Mouse (Mus musculus) hindbrain, embryonic 16.5 days (tissue): ENCODE measurements around the gene Agpat3. TPM values are rescaled to one million over a fixed set of nuclear protein-coding genes. Genes with fewer than 3 reads are reported as not detected.

Source experiments
- ATAC-seq: fragments of 200-750 bp; cut with Nextera tagmentation; 2 replicates; pipeline ENCODE4 v1.8.0; 2017; ENCODE audit warnings: moderate TSS enrichment, moderate library complexity
- H3K27ac ChIP-seq: fragments of 300-500 bp; sonication (generic); 2 replicates; pipeline ENCODE4 v1.5.1; 2014; ENCODE audit warnings: low read depth, mild to moderate bottlenecking, control low read depth, low read length, moderate library complexity
- H3K27me3 ChIP-seq: fragments of 300-500 bp; sonication (generic); replicated peaks from 2 replicates; pipeline ENCODE4 v1.6.1; 2014; ENCODE audit warnings: low read length; ENCODE audit not compliant: control insufficient read depth, insufficient read depth
- H3K36me3 ChIP-seq: fragments of 300-500 bp; sonication (generic); 2 replicates; pipeline ENCODE4 v1.6.1; 2014; ENCODE audit warnings: mild to moderate bottlenecking, low read length, moderate library complexity, mixed read lengths; ENCODE audit not compliant: control insufficient read depth, insufficient read depth
- H3K4me1 ChIP-seq: fragments of 300-500 bp; sonication (generic); 2 replicates; pipeline ENCODE4 v1.6.1; 2014; ENCODE audit warnings: low read depth, low read length; ENCODE audit not compliant: control insufficient read depth, insufficient read depth
- H3K4me2 ChIP-seq: fragments of 300-500 bp; sonication (generic); 2 replicates; pipeline ENCODE4 v1.6.1; 2014; ENCODE audit warnings: mild to moderate bottlenecking, low read length, control low read depth, moderate library complexity
- H3K4me3 ChIP-seq: fragments of 300-500 bp; sonication (generic); 2 replicates; pipeline ENCODE4 v1.5.1; 2014; ENCODE audit warnings: mild to moderate bottlenecking, low read length, control low read depth, moderate library complexity
- H3K9ac ChIP-seq: fragments of 300-500 bp; sonication (generic); 2 replicates; pipeline ENCODE4 v1.6.1; 2014; ENCODE audit warnings: low read depth, mild to moderate bottlenecking, control low read depth, low read length, moderate library complexity
- H3K9me3 ChIP-seq: fragments of 300-500 bp; sonication (generic); 2 replicates; pipeline ENCODE4 v1.6.1; 2014; ENCODE audit warnings: mild to moderate bottlenecking, low read length, moderate library complexity; ENCODE audit not compliant: control insufficient read depth
- WGBS: fragments of 180-500 bp; shearing (Covaris S2); extraction: QIAGEN DNeasy Blood & Tissue Kit; methylation state at CpG from one replicate; pipeline ENCODE4 v1.1.7; 2014; 5-methylcytosine and 5-hydroxymethylcytosine counted together
- polyA plus RNA-seq: library from polyadenylated mRNA; unstranded; fragments of >200 nt; fragmentation: Nextera tagmentation; extraction: Ambion mirVana; gene quantifications from 2 replicates; pipeline ENCODE4 v1.2.1, GENCODE M21; 2015

The Agpat3 gene
- polyA plus RNA-seq, 1 experiment from 2014 or later: 44.0 TPM

DNA sequence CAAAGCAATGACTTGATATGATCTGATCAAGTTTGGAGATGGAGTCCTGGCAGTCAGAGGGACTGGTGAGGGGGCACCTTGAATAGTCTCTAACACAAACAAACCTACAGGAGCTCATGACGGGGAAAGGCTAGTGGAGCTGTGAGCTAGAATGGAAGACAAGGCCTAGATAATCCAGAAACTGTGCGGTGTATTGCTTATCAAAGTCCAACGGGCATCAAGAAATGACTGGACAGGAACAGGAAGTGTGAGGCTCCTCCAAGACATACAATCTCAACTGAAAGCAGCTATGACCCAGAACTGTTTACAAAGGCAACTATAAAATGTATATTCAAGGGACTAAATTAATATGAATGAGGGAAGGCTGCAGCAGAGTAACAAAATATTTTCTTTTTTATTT is 105.1 kb downstream of the Agpat3 start:
- H3K4me3 ChIP-seq: no peak overlapping the region
- H3K27me3 ChIP-seq: no peaks in the 10 kb centered on the region
- H3K9ac ChIP-seq: no peak overlapping the region
- no peak overlapping the region for H3K4me2 ChIP-seq
- H3K9me3 ChIP-seq: no peaks in the 10 kb centered on the region
- WGBS: 90% methylated on average over 3 of the region's 3 CpGs
- H3K27ac ChIP-seq: no peak overlapping the region
- H3K4me1 ChIP-seq: peaks cover 15% of the 10 kb centered on the region
- ATAC-seq: no peak
- no peaks in the 10 kb centered on the region for H3K36me3 ChIP-seq

DNA sequence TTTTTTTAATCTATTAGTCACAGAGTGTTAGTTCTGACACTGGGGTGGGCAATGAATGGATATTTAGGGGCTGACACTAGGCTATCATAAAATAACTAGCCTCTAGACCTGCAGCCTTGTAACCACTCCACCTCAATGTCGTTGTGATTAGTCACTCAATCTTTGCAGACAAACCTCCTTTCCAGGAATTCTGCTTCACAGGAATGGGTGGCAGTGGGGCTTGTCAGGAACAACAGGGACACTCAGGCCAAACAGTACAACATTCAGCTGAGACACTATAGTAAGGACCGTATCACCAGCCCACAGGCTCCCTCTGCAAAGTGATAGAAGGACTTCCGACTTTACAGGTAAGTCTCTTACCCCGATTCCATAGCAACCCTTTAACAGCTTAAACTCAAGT is 105.6 kb downstream of the Agpat3 start:
- Histone ChIP-seq H3K27ac (no peak overlapping the region), H3K4me1 (peaks cover 15% of the 10 kb centered on the region), H3K36me3 (no peaks in the 10 kb centered on the region), H3K9ac (no peak overlapping the region), H3K9me3 (no peaks in the 10 kb centered on the region), H3K4me3 (no peak overlapping the region), H3K27me3 (no peaks in the 10 kb centered on the region), H3K4me2 (no peak overlapping the region)
- WGBS: 89% methylated on average over 4 of the region's 4 CpGs
- ATAC-seq: no peak

DNA sequence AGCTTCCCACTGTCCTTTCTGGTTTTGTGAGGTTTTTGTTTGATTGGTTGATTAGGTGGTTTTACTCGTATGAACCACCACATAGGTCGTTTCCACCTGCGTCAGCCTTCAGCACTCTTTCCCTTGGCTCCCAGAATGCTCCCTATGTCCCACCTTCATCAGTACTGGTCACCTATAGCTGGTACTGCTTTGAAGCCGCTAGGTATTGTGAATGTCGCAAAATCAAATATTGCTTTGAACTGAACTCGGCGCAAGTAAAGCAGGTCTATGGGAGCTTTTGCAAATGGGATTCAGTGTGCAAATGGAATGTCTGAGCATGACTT is 107.1 kb downstream of the Agpat3 start:
- whole genome bisulfite sequencing: 18% methylated on average over 7 of the region's 7 CpGs
- H3K4me1 ChIP-seq: peaks cover 15% of the 10 kb centered on the region

DNA sequence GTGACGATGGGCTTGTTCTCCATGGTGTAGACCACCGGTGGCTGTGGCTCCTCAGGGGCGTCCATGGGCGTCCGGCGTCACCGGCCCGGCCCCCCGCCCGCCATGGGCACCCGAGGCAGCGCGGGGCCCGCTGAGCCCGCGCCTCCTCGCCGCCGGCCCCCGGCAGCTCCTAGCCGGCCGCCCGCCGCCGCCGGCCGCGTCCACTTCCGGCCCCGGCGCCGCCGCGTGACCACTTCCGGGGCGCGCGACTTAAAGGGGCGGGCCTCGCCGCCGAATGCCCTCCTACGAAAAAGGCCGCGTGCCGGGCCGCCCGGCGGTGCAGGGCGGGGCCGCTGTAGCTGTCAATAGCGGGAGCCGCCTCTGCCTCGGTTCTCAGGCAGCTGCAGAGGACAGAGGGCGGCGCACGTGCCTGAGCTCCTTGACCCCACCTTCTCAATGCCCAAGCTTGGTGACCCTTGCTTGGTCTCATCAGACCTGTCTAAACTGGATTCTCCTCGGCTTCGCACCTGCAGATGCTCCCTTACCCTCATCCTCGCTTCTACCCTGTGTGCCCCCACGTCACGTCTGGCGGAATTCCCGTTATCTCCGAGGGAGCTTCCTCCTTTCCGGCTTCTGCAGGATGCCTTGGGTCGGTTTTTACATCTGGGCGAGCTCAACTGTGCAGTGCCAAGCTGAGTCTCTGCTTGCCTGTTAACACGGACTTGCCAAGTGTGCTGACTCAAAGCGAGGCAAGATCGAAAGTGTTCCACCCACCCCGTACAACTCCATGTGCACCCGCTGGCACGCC is 107.7 kb downstream of the Agpat3 start, which contains the start of gene Trappc10:
Gene Trappc10 (minus strand): TSS at position 204 of the 787 bp plus-strand sequence.
- WGBS: under 1% methylated on average over 47 of the region's 74 CpGs
- ATAC-seq: peak; percentile 96

More for the DNA sequence above, 107.1 kb downstream of the Agpat3 start:
- H3K27me3 ChIP-seq: no peaks in the 10 kb centered on the region
- peak overlapping the region; percentile 91 for H3K4me3 ChIP-seq
- H3K27ac ChIP-seq: peak overlapping the region; percentile 86
- peak; percentile 67 for ATAC-seq
- peak overlapping the region; percentile 87 for H3K9ac ChIP-seq
- H3K4me2 ChIP-seq: peak overlapping the region; percentile 96
- no peaks in the 10 kb centered on the region for H3K9me3 ChIP-seq
- no peaks in the 10 kb centered on the region for H3K36me3 ChIP-seq

DNA sequence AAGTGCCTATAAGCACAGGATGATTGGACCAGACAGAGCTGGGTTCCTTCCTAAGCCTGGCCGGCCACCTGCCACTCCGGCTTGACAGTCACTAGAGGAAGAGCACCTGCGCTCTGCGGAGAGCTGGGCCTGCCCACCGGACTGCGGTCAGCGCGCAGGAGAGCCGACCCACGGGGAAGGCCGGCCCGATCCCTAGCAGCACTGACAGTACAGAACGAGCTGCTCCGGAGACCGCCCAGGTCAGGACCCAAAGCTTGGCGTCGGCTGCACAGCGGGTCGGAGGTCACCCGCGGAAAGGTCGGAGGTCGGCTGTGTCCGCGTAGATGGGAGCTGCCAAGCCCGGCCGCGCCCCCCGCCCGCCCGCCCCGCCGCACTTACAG is 108.2 kb downstream of the Agpat3 start:
- Histone ChIP-seq H3K36me3 (no peaks in the 10 kb centered on the region), H3K9ac (peak overlapping the region; percentile 87), H3K4me2 (peak overlapping the region; percentile 96), H3K27me3 (no peaks in the 10 kb centered on the region), H3K4me3 (peak overlapping the region; percentile 91), H3K4me1 (peaks cover 15% of the 10 kb centered on the region), H3K27ac (peak overlapping the region; percentile 86), H3K9me3 (no peaks in the 10 kb centered on the region)
- ATAC-seq: peak; percentile 66
- WGBS: 0% methylated on average over 26 of the region's 33 CpGs

More for the DNA sequence above, 107.7 kb downstream of the Agpat3 start, which contains the start of gene Trappc10:
- no peaks in the 10 kb centered on the region for H3K27me3 ChIP-seq
- no peaks in the 10 kb centered on the region for H3K9me3 ChIP-seq
- H3K4me3 ChIP-seq: peak within 1 kb of the TSS; percentile 91
- peak within 1 kb of the TSS; percentile 86 for H3K27ac ChIP-seq
- peaks cover 15% of the 10 kb centered on the region for H3K4me1 ChIP-seq
- H3K9ac ChIP-seq: peak within 1 kb of the TSS; percentile 87
- peak within 1 kb of the TSS; percentile 96 for H3K4me2 ChIP-seq
- H3K36me3 ChIP-seq: no peaks in the 10 kb centered on the region

DNA sequence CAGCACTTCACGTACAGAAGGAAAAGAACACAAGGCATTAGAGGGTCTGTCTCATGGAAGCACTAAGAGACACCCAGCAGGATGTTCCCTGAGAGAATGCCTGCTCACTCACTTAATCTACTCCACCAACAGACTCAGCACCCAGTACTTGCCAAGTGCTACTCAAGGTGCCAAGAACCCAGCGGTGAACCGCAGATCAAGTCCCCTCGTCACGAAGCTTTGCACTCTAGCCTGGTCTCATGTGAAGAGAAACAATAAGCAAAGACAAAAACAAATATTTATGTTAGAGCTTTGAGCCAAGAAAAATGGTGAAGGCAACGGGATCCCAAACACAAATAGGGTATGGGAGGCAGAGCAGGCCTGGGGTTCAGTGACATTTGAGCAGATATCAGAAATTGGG is 113.4 kb downstream of the Agpat3 start:
- Histone ChIP-seq H3K27me3 (no peaks in the 10 kb centered on the region), H3K4me1 (peaks cover 11% of the 10 kb centered on the region), H3K27ac (no peak overlapping the region), H3K36me3 (no peaks in the 10 kb centered on the region), H3K4me2 (no peak overlapping the region), H3K9me3 (no peaks in the 10 kb centered on the region), H3K4me3 (no peak overlapping the region), H3K9ac (no peak overlapping the region)
- no peak for ATAC-seq
- WGBS: 74% methylated on average over 6 of the region's 6 CpGs

DNA sequence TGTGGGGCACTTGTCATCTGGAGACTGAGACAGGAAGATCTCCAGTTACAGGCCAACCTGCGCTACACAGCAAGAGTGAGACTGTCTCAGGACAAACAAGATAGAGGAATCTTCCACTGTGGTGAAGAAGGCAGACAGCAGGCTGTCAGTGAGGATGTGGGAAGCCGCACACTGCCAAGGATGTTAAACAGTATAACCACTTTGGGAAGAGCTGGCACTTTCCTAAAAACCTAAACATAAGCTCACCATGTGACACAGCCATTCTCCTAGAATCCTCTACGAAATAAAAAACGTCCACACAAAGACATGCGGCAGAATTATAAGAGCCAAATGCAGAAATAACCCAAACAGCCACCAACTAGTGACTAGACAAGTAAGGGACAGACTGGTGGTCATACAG is 114.0 kb downstream of the Agpat3 start:
- ATAC-seq: no peak
- Histone ChIP-seq H3K36me3 (no peaks in the 10 kb centered on the region), H3K4me3 (no peak overlapping the region)

DNA sequence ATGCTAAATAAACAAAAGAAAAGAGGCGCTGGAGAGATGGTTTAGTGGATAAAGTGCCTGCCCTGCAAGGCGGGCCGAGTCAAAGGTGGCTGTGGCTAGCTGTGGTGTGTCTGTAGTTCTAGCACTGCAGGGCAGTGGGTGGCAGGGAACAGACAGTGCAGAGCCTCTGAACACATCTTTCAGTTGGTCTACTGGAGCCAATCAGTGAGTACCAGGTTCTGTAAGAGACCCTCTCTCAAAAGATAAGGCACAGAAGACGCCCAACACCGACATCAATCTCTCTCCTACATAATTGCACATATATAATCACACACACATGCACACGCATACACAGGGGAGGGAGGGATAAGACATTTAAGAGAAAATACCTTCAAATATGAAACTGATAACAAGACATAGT is 114.5 kb downstream of the Agpat3 start:
- WGBS: 88% methylated on average over 6 of the region's 6 CpGs
- no peak overlapping the region for H3K9ac ChIP-seq
- H3K9me3 ChIP-seq: no peaks in the 10 kb centered on the region
- H3K4me2 ChIP-seq: no peak overlapping the region
- no peak for ATAC-seq
- no peaks in the 10 kb centered on the region for H3K27me3 ChIP-seq
- H3K4me1 ChIP-seq: peaks cover 2% of the 10 kb centered on the region
- H3K4me3 ChIP-seq: no peak overlapping the region
- no peak overlapping the region for H3K27ac ChIP-seq
- H3K36me3 ChIP-seq: no peaks in the 10 kb centered on the region

More for the DNA sequence above, 114.0 kb downstream of the Agpat3 start:
- Histone ChIP-seq H3K27ac (no peak overlapping the region), H3K9me3 (no peaks in the 10 kb centered on the region), H3K4me1 (peaks cover 7% of the 10 kb centered on the region), H3K9ac (no peak overlapping the region), H3K27me3 (no peaks in the 10 kb centered on the region), H3K4me2 (no peak overlapping the region)
- 91% methylated on average over 5 of the region's 5 CpGs for WGBS

DNA sequence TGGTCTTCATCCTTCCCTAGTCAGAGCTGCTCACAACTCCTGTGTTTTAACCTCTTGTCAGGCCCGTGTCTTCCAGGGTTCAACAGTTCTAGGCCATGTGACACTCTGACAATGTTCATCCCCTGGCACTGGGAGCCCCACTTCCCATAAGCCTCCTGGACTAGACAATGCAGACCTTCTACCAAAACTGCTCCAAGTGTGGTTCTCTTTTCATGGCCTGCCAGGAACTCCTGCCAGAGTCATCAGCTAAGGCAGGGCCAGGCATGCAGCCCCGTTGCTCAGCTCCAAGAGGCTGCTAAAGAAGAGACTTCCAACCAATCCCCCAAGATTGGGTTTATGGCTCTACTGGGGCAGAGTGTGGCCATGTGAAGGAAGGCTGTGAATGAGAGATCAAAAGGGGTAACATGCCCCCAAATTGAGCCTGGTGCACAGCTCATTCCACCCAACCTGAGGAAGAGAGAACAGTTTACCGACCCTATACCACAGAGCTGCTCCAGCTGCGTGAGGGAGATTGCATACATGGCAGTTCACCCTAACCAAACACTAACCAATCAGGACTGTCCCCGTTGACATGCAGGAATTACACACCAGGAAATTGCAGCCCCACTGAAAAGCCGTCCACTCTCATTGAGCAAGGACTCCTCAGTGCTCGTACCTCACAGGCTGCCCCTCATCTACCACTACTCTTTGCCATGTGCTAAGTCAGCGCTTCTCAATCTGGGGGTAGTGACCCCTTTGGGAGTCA is 115.2 kb downstream of the Agpat3 start:
- Histone ChIP-seq H3K27me3 (no peaks in the 10 kb centered on the region), H3K9me3 (no peaks in the 10 kb centered on the region), H3K36me3 (no peaks in the 10 kb centered on the region), H3K4me1 (no peaks in the 10 kb centered on the region; the same call in 1 of the 2 replicates), H3K4me3 (no peak overlapping the region), H3K27ac (no peak overlapping the region), H3K9ac (no peak overlapping the region), H3K4me2 (no peak overlapping the region)
- ATAC-seq: peak; percentile 77
- 78% methylated on average over 8 of the region's 8 CpGs for WGBS
